Mouse (Mus musculus) erythroblast, embryonic 14.5 days (primary cell): Measurements from ENCODE around the gene Rab42.

ENCODE experiments used
- GATA1 ChIP-seq: IDR thresholded peaks from 2 replicates; pipeline ENCODE4 v1.6.1; 2012; ENCODE audit warnings: low read length, inconsistent platforms, mixed read lengths
- TAL1 ChIP-seq: IDR thresholded peaks from 3 replicates; pipeline ENCODE4 v1.6.1; 2012; ENCODE audit warnings: low read length, inconsistent platforms, mixed read lengths

GRCm38 (mm10) chr4:132262358-132262616 lies 40.9 kb downstream of the Rab42 start:
- TF ChIP-seq GATA1 (no peak), TAL1 (no peak)
